Mouse (Mus musculus) liver, embryonic 14.5 days (tissue): ENCODE data around the gene Gm28230. TPM values are rescaled to one million over a fixed set of nuclear protein-coding genes. Genes with fewer than 3 reads are reported as not detected.

Source experiments
- ATAC-seq: fragments of 200-750 bp; cut with Nextera tagmentation; 2 replicates; pipeline ENCODE4 v1.8.0; 2017; ENCODE audit warnings: moderate number of reproducible peaks, mild to moderate bottlenecking, moderate library complexity; ENCODE audit not compliant: insufficient read depth
- DNase-seq, 3 experiments: peaks; one replicate each; pipeline ENCODE4 v3.0.0-alpha.2; 2012 to 2013; ENCODE audit warnings: low read depth in 3 of 3, low spot score in 3 of 3
- H3K27ac ChIP-seq: fragments of 300-500 bp; sonication (generic); 2 replicates; pipeline ENCODE4 v1.5.1; 2014; ENCODE audit warnings: moderate library complexity, mild to moderate bottlenecking, control low read depth, inconsistent platforms
- H3K27me3 ChIP-seq: fragments of 300-500 bp; sonication (generic); 2 replicates; pipeline ENCODE4 v1.6.1; 2014; ENCODE audit warnings: mild to moderate bottlenecking, low read length, moderate library complexity; ENCODE audit not compliant: control insufficient read depth, insufficient read depth
- H3K36me3 ChIP-seq: fragments of 300-500 bp; sonication (generic); replicated peaks from 2 replicates; pipeline ENCODE4 v1.6.1; 2014; ENCODE audit warnings: low read depth; ENCODE audit not compliant: control insufficient read depth, insufficient read depth
- H3K4me1 ChIP-seq, 2 experiments: fragments of 200-500 bp in 1 of 2; fragments of 300-500 bp in 1 of 2; sonication (generic) in 1 of 2; replicated peaks; 2 replicates each; pipeline ENCODE4 v1.6.1; 2012 to 2014; ENCODE audit warnings: antibody characterized with exemption in 1 of 2, inconsistent platforms in 1 of 2, low read length in 1 of 2; ENCODE audit not compliant: control insufficient read depth in 2 of 2, insufficient read depth in 2 of 2
- H3K4me2 ChIP-seq: fragments of 300-500 bp; sonication (generic); 2 replicates; pipeline ENCODE4 v1.6.1; 2014; ENCODE audit warnings: low read depth, mild to moderate bottlenecking, control low read depth, moderate library complexity
- H3K4me3 ChIP-seq, 2 experiments: fragments of 200-500 bp in 1 of 2; fragments of 300-500 bp in 1 of 2; sonication (generic) in 1 of 2; 2 replicates each; pipeline ENCODE4 v1.5.1; 2012 to 2014; ENCODE audit warnings: low read depth in 2 of 2, low read length in 2 of 2, mild to moderate bottlenecking in 2 of 2, control low read depth in 1 of 2, inconsistent platforms in 1 of 2, moderate library complexity in 1 of 2; ENCODE audit not compliant: insufficient read depth in 1 of 2
- H3K9ac ChIP-seq: fragments of 300-500 bp; sonication (generic); replicated peaks from 2 replicates; pipeline ENCODE4 v1.6.1; 2014; ENCODE audit warnings: mild to moderate bottlenecking, control low read depth, moderate library complexity
- H3K9me3 ChIP-seq: fragments of 300-500 bp; sonication (generic); 2 replicates; pipeline ENCODE4 v1.6.1; 2016; ENCODE audit warnings: low read length, mixed read lengths; ENCODE audit not compliant: control insufficient read depth
- CTCF ChIP-seq: IDR thresholded peaks from 2 replicates; pipeline ENCODE4 v1.5.1; 2016; ENCODE audit warnings: antibody characterized with exemption, low read depth, control low read depth
- EP300 ChIP-seq: IDR thresholded peaks from 2 replicates; pipeline ENCODE4 v1.6.1; 2016; ENCODE audit warnings: antibody characterized with exemption, low read depth
- WGBS: fragments of 180-500 bp; shearing (Covaris S2); extraction: QIAGEN DNeasy Blood & Tissue Kit; methylation state at CpG from one replicate; pipeline ENCODE4 v1.1.7; 2014; ENCODE audit not compliant: insufficient replicate concordance; 5-methylcytosine and 5-hydroxymethylcytosine counted together
- polyA plus RNA-seq, 2 experiments: library from polyadenylated mRNA; depleted of rRNA in 1 of 2; stranded (reverse) in 1 of 2; unstranded in 1 of 2; fragments of >200 nt; fragmentation: Nextera tagmentation in 1 of 2; extraction: Ambion mirVana in 1 of 2; gene quantifications; 2 replicates each; pipeline versions ENCODE4 v1.2.1 to v1.2.3; 2012 to 2014

Gene Gm28230
- polyA plus RNA-seq, 2 experiments: not detected

DNA sequence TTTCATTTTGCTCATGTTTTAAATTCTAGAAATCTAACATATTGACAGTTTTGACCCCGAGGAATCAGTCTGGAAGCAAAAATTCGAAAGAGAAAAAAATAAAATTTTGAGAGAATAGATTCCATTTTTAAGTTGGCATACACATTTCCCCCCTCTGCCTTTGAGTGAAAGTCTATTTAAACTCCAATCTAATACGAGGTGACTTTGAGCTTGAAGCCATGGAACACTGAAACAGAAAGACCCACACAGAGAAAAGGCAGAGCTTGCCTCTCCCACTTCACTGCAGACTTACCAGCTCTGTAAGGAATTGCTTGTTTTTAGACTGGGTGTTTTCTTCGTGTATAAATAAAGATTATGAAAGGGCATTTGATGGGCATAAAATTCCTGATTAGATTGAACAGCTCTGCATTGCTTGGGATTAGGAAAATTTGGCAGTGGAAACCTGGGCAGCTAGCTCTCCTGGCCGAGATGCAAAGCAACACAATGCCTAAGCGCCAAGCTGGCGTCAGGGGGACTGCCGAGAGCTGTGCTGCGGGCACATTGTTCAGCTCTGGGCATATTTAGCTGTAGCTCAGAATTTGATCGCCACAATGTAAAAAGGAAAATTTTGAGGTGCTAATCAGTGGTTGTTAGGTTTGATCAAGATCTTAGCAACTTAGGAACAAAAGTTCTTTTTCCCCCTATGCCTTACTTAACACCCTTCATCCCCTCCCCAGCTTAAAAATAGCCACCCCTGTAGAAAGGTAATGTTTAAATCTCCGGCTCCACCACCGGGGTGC lies 37.5 kb upstream of the Gm28230 start:
- no peak overlapping the region for H3K27ac ChIP-seq
- H3K27me3 ChIP-seq: peaks cover 97% of the 10 kb centered on the region
- ATAC-seq (no peak), DNase-seq (no peak)
- 3% methylated on average over 12 of the region's 12 CpGs for WGBS
- H3K36me3 ChIP-seq: no peaks in the 10 kb centered on the region
- TF ChIP-seq EP300 (no peak), CTCF (no peak)
- H3K4me3 ChIP-seq: no peak overlapping the region
- H3K9me3 ChIP-seq: no peaks in the 10 kb centered on the region
- H3K4me2 ChIP-seq: no peak overlapping the region
- no peak overlapping the region for H3K9ac ChIP-seq
- no peaks in the 10 kb centered on the region for H3K4me1 ChIP-seq

DNA sequence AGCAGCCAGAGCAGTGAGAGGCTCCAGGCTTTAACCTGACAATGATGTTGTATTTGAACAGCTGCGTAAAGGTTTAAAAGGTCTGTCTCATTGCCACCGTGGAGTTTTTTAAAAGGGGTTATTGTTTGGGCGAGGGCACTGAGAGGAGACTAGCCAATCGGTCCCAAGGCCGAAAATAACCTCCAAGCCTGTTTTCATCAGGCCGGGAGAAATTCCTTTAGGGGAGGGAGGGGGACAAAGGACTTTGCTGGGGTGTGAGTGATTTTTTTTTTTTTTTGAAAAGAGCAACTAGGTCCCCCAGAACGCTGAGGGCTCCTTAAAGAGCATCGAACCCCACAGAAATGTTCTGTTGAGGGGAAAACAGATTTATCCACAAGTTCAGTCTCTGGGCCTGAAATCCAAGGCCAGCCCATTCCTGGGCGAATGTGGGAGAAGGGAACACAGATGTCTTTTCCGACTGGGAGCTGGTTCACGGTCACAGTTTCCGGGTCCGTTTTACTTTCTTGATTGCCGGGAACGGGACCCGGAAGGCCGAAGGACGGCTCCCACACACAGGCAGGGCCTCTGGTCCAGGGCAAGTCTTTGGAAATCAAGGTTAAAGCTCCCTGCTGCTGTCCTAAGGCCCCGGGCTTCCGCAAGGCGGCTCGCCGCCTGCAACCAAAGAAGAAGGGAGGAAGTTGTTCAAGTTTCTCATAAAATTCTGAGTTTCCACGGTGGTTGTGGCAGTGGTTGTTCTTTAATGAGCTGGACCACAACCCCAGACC lies 36.8 kb upstream of the Gm28230 start:
- DNase-seq: no peak
- Histone ChIP-seq H3K4me1 (no peaks in the 10 kb centered on the region), H3K9ac (no peak overlapping the region)

DNA sequence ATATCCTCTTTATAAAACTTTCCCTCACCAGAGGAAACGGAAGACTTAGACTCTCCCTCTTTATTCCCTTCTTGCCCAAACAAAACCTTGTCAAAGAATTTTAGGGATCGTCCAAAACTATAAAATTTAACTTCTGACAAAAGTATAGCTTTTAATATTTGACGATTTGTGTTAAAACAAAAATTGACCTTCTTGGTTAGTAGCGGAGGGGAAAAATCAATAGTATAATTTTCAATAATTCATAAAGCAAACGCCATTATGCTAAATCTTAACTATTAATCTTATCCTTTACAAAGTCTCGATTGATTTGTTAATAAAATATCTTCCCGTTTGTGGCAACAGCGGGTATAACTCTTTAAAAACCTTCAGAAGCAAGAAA lies 36.2 kb upstream of the Gm28230 start:
- no peaks in the 10 kb centered on the region for H3K36me3 ChIP-seq
- no peaks in the 10 kb centered on the region for H3K9me3 ChIP-seq
- WGBS: 5% methylated on average over 8 of the region's 8 CpGs
- H3K4me3 ChIP-seq: no peak overlapping the region
- H3K27ac ChIP-seq: no peak overlapping the region
- no peaks in the 10 kb centered on the region for H3K4me1 ChIP-seq
- DNase-seq (no peak), ATAC-seq (no peak)
- H3K9ac ChIP-seq: no peak overlapping the region
- H3K4me2 ChIP-seq: no peak overlapping the region
- peaks cover 97% of the 10 kb centered on the region for H3K27me3 ChIP-seq
- TF ChIP-seq CTCF (no peak), EP300 (no peak)

More for the DNA sequence above, 36.8 kb upstream of the Gm28230 start:
- Histone ChIP-seq H3K27ac (no peak overlapping the region), H3K27me3 (peaks cover 97% of the 10 kb centered on the region), H3K4me3 (no peak overlapping the region), H3K36me3 (no peaks in the 10 kb centered on the region), H3K9me3 (no peaks in the 10 kb centered on the region), H3K4me2 (no peak overlapping the region)
- no peak for ATAC-seq
- TF ChIP-seq CTCF (no peak), EP300 (no peak)
- whole genome bisulfite sequencing: 1% methylated on average over 24 of the region's 24 CpGs

DNA sequence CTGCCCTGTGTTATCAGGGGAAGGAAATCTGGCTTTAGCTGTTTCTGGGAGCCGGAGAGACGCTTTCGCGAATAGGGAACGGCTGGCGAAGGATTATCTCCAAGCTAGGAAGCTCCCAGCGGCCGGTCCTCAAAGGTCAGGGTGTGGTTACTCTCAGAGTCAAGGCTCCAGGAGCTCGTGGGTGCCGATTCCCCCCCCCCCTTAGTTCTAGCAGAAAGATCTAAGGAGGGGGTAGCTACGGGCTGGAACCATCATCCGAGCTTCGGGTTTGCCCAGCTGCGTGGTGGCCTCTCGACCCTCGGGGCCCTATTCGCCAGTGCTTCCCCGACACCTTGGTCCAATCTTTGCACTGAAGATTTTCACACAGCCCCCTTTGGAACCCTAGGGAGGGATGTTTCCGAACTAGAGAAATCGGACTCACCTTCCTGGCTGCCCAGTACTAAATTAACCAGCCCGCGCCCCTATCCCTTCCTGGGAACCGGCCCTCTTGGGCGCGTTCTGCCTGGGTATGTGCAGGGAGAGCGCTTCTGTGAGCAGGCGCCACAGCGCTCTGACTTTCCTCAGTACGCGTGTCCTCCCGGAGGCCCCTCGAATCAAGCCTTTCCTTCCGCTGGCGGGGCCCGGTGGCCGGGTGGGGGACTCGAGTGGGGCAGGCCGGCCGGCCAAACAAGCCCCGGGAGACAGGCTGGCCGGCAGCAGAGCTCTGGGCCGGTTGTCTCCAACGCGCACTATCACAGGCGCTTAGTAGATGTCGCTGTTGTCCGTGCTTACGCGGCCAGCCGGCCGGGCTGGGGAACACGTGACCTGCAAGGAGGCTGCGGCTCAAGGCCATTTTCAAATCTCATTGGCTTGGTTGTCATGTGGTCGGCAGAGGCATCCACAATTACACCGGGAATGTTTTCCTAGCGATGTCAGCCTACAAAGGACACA lies 35.2 kb upstream of the Gm28230 start, which contains the start of gene Hoxd10:
Gene Hoxd10, plus strand, starts transcription at position 903 of the 930 bp plus-strand sequence.
- H3K4me2 ChIP-seq: no peak within 1 kb of the TSS
- no peak within 1 kb of the TSS for H3K27ac ChIP-seq
- ATAC-seq (no peak), DNase-seq (no peak)
- H3K27me3 ChIP-seq: peaks cover 100% of the 10 kb centered on the region
- H3K4me1 ChIP-seq: no peaks in the 10 kb centered on the region
- no peaks in the 10 kb centered on the region for H3K36me3 ChIP-seq
- no peaks in the 10 kb centered on the region for H3K9me3 ChIP-seq
- H3K4me3 ChIP-seq: no peak within 1 kb of the TSS
- WGBS: 1% methylated on average over 56 of the region's 56 CpGs
- H3K9ac ChIP-seq: no peak within 1 kb of the TSS
- TF ChIP-seq EP300 (no peak), CTCF (no peak)
